Mouse (Mus musculus): ENCODE data around the gene Tmem86b.
"Not testable (repeated sequence)": the region's sequence is repeated elsewhere in the genome, so short reads cannot be mapped to it uniquely, and the experiment has no call there.

Tmem86b gene

DNA sequence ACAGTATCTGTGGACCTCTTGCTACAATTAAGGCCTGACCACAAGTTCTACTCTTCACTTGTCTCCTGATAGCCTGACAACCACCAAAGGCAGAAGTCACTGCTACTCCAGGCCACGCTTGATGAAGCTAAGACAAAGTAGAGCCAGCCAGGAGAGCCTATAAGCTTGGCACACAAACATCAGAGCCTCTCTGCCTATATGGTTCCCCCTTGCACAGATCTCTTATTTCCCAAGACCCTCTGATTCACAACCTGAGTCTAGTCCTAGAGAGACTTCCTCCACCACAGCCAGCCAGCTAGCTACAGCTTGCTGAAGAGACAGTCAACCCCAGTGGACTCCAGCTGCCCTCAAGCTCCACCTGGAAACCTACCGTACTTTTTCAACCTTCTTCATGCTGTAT, 16.8 kb upstream of the Tmem86b start:
- peak; percentile 52 for DNase-seq (ENCODE audit: low read depth)

DNA sequence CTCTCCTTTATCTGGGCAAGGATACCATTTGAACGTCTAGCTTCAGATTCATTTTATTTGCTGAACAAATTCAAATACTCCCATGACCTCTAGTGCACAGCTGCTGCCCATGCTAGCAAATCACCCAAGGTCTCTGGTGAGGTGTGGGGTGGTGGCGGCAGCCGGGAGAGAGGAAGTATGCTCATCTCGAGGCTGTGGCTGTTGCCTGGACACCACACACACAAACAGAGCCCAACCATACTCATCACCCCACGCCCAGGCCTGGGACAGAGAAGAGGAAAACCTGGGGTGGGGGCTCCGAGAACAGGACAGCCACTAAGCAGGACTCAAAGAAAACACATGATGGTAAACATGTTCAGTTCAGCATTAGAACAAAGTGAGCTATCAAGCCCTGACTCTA, 16.1 kb upstream of the Tmem86b start:
- DNase-seq (ENCODE audit: low read depth) = peak; percentile 72

DNA sequence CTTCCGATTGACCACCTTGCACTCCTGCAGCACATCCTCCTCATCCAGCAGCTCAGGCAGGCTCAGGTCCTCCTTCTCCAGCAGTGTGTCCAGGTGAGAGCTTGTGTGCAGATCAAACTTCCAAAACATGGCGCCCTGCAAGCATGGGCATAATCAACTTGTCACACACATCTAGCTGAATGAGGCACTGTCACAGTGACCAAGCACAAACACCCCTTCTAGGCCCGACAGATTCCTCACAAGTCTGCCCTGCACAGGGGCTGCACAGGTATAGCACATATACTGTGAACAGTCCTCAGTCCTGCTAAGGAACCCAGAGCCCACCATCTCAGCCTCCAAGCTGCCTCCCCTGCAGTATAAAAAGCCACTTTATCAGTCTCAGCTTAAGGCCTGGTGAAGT, 15.6 kb upstream of the Tmem86b start:
- no peak for DNase-seq (ENCODE audit: low read depth)

DNA sequence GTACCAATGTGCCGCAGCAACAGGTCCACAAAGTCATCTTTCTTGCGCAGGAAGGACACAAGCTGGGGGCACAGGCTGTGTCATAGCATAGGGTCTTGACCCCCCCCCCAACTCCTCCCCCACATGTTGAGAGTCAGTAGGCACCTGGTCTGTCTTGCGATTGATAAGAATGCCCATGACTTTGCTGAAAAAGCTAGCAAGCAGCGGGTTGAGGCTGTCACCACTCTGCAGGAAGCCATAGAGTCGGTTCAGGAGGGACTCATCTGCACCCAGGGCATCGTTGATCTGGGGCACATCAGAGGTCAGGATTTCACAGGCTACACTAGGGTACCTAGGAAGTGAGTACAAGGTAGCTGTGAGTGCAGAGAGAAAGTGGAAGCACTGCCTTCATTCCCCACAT, 12.0 kb upstream of the Tmem86b start:
- no peak for DNase-seq (ENCODE audit: low read depth)

DNA sequence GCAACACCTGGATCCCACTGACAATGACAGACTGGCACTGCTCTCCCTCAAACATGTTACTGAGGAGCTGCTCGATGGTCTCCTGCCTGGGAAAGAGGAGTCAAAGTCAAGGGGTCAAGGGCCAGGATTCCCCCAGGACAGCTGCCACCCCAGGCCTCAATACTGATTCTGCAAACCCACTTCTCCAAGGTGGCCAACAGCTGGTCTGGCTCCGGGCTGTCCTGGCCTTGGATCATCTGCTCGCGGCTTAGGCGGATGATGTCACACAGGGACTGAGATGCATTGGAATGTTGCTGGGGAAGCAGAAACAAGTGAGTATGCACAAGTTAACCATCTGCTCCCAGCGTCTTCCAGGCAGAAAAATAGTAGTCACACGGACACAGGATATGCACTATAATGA, 10.7 kb upstream of the Tmem86b start:
- no peak for DNase-seq (ENCODE audit: low read depth)

DNA sequence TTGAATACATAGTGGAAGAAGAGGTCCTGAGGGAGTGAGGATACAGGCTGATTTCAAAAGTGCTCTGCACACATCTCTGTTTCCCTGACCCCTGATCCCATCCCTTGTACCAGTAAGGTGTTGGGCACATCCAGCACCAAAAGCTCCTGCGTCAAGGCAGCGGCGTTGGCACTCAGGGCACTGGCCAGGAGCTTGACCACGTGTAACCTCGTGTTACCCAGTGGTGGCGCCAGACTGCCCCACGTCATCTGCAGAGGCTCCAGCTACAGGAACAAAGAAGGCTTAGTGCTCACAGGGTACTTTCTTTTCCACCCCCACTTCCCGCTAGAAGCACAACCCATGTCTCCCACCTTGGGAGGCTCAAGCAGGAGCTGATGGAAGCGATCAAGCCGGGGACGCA, 9.9 kb upstream of the Tmem86b start:
- DNase-seq (ENCODE audit: low read depth) = no peak

DNA sequence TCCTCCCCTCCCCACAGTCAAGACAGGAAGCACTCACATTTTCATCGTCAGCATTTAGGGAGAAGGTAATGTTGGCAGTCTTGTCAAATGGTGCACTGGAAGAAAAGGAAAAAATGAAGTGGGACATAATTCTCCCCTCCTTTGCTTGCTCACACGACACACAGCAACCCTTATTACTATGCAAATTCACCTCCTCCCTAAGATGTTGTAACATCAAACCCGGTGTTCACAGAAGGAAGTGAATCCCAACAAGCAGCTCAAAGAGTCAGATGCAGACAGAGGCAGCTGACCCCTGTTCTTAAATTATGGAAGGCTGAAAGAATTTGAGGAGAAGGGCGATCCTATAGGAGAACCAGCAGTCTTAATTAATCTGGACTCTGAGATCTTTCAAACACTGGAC, 5.0 kb upstream of the Tmem86b start:
- DNase-seq (ENCODE audit: low read depth) = no peak

DNA sequence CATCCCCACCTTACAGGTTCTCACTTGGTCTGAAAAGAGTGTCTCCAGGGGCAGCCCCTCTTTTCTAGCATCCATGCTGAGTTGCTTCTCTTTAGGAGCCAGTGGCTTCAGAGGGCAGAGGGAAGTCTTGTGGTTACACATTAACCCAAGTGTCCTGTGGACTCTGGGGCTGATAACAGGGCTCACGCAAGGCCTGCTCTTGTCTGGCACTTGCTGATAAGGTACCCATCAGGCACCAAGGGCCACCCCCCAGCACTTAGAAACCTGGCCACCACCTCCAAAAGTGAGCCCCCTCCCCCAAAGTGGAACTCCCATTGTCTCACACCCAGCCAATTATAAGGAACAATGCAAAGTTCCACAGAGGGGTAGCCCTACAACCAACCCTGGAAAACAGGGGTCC, 1.0 kb downstream of the Tmem86b start:
- DNase-seq (ENCODE audit: low read depth) = peak; percentile 88

DNA sequence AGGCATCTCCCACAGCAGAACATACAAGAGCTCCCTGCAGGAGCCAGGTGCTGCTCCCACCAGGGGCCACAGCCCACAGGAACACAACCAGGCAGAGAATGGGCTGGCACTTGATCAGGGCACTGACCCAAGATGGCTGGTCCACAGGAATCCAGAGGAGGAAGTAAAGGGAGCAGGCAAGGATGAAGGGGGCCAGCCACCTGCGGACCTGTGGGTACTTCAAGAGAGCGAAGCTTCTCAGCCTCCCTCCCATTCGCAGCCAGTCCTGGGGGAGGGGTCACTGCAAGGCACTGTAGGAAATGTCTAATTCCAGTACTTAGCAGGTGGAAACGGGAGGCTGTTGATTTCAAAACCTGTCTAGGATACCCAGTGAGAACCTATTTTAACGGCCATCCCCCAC, 1.6 kb downstream of the Tmem86b start:
- DNase-seq (ENCODE audit: low read depth) = no peak

DNA sequence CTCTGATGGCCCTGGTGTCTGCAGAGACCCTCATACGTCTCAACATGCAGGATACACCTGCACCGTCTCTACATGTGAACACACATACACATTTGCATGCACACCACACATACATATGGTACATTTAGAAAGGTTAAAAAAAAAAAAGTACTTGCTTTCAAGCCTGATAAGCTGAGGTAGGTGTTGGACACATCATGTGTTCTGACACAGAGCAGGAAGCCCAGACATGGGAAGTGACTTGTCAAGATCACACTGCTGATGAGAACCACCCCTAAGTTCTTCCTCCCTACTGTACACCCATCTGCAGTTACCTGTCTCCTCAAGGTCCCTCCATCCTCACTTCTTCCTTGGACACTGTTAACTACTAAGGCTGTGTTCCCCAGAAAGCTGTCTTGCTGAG, 5.3 kb downstream of the Tmem86b start:
- peak; percentile 34 for DNase-seq (ENCODE audit: low read depth)

DNA sequence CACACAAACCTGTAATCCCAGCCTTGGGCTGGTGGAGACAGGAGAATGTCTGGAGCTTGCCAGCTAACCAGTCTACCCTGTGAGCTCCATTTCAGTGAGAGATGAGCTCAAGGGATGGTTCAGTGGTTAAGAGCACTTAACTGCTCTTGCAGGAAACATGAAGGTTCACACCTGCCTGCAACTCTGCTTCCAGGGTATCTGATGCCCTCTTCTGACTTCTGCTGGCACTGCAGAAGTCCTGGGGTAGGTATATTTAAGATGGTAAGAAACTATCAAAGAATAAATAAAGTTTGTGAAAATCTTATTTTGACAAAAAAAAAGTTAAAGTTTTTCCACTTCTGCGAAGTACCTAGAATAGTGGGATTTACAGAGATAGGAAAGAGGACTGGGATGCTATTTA, 6.9 kb downstream of the Tmem86b start:
- peak; percentile 26 for DNase-seq (ENCODE audit: low read depth)

DNA sequence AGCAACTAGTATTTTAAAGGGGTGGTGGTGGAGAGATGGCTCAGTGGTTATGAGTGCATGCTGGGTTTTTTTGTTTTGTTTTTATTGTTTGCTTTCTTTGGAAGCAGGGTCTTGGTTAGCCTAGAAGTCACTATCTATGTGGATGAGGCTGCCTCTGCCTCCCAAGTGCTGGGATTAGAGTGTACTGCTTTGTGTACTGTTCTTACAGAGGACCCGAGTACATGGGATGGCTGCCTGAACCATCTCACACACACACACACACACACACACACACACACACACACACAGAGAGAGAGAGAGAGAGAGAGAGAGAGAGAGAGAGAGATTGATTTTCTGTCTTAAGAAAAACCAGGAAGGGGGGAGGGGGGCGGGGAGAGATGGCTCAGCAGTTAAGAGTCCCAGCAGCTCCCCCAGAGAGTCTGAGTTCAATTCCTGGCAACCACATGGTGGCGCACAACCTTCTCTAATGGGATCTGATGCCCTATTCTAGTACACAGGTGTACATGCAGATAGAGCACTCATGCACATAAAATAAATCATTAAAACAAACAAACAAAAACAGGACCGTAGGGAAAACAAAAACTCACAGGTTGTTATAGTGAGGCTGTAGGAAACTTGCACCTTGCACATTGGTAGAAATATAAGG, 7.6 kb downstream of the Tmem86b start:
- peak; percentile 71 for DNase-seq (ENCODE audit: low read depth)

DNA sequence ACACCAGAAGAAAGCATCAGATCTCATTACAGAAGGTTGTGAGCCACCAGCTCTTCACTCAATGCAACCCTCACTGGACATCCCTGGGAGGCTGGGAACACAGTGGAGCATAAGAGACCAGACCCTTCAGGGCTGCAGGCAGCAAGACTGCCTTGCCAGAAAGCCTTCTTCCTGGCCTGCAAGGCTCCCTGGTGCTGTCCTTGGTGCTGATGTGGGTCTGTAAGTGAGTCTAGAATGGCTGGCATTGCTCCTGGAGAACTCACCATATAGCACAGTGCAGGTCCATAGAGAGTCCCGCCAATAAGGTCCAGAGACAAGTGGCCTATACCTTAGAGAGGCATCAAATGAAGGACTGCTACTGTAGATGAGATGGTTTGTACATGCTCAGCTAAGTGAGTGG, 11.2 kb downstream of the Tmem86b start:
- DNase-seq (ENCODE audit: low read depth) = peak; percentile 77

DNA sequence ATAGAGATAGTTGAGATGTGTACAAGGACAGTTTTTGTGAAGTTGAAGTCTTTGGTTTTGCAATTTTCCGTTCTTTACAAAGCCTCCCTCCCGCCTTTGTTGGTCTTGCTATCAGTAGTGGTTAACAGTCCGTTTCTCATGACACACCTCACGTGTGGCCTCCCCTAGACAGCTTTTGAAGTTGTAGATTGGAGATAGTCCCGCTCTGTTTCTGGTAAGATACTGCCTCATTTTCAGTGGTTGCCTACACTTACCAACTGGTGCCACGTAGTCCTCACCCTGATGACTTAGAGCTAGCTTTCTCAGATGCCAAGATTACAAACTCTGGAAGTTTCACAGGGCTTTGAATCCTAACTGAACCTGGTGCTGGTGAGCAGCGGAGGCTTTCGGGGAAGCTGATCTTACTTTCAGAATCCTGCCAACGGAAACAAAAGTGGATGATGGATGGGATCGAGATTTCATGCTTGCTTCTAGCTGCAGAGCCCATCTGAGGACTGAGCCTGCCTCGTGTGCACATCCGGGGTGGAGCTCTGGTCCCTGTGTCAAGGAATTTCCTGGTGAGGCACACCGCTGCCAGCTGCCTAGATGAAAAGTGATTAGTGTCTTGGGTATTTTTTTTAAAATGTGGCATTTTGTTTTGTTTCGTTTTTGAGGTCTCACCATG, 17.4 kb downstream of the Tmem86b start:
- DNase-seq (ENCODE audit: low read depth) = peak; percentile 47

DNA sequence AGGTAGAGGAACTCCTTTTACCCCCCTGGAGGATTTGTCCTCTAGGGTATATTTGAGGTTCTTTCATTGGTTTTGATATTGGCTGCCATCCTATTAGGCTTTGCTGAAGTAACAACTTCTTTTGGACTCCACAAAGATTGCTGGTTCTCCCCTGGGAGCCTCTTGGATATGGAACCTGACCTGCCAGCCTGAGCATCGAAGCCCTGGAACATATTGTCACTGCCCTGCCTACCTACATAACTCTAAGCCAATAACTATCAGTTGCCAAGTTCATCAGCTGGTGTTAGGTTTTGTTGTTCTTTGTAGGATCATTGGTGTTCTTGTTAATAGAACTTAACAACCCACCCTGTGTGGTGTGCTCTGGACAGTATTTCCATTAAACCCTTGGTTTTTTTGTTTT, 18.3 kb downstream of the Tmem86b start:
- DNase-seq (ENCODE audit: low read depth) = no peak

DNA sequence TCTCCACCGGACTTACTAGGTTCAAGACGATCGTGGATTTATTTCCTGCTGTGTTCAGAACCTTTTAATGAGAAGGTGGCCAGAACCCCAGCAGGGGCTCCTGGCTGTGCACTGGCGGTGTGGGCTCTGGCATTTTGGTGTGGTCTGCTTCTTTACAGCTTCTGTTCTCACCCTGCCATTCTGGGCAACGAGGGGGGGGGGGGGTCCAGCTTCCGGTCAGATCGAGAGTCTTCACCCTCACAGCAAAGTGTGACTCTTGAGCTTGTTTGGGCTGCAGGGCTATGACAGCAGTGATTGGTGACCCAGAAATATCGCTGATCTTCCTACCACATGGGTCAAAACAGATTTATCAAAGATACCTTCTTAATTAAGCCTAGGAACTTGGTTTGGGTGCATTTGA, 18.8 kb downstream of the Tmem86b start:
- no peak for DNase-seq (ENCODE audit: low read depth)

DNA sequence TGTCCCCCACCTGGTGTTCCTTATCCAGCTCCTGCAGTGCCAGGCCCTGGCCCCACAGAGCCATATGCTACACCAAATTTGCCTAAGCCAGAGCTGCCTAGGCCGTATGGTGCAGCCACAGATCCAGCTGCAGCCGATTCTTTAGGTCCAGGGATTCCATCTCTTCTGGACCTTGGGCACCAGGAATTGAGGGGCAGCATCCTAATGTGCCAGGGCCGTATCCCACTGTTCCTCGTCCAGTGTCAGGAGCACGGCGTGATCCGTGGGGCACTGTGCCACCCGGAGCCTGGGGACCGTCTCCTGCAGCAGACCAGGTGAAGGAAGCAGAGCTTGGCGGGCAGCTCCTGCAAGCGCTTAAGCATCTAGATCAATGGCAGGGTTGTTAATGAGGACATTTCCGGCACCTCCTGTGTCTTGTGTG, 19.3 kb downstream of the Tmem86b start:
- DNase-seq (ENCODE audit: low read depth) = no peak

DNA sequence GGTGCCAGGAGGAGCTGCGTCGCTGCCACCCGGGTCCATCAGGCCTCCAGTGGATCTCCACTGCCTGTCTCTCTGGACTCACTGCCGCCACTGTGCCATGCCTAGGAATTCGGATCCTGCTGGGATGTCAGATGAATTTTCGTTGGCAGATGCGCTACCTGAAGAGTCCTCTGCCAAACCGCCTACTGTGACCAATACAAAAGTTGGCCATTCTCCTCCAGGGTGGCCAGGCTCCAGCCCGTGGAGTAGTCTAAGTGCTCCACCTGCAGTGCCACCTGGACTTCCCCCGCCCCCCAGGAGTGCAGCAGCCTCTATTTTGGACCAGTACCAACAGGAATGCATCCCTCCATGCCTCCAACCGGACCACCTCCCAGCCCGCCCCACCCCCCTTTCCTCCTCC, 19.7 kb downstream of the Tmem86b start:
- no peak for DNase-seq (ENCODE audit: low read depth)

DNA sequence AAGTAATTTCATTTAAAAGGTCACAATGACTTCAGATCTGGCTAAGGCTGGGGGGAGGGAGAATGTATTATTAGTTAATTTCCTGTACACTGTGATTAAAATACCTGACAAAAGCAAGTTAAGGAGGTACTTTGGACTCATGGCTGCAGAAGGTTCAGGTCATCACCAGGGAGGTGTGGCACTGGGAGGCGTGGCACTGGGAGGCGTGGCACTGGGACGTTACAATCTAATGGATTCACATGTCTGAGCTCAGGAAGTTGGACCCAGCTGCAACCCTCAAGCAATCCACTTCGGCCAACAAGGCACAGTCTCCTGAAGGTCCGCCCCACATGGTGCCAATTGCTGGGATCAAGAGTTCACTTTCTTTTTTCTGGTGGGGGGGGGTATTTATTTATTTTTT, 23.2 kb downstream of the Tmem86b start:
- DNase-seq (ENCODE audit: low read depth) = peak; percentile 22

DNA sequence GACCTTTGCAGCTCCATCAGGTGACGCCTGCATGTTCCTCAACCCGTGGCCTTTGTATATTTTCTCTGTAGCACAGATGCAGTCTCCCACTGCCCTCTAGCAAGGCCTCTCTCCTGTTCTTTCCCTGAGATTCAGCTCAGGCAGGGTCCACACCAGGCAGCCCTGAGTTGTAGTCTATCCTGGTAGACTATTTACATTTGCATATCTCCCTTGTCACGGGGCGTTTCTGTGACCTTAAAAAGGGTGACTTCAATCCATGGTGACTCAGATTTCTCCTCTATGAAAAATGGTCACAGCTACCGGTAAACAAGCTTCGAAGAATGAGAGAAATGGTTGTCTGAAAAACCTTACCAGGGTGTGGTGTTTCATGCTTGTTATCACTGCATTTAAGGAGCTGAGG, 27.3 kb downstream of the Tmem86b start, which contains the start of gene Ptprh:
Gene Ptprh, minus strand, starts transcription at position 169 of the 400 bp plus-strand sequence.
- DNase-seq (ENCODE audit: low read depth) = no peak

DNA sequence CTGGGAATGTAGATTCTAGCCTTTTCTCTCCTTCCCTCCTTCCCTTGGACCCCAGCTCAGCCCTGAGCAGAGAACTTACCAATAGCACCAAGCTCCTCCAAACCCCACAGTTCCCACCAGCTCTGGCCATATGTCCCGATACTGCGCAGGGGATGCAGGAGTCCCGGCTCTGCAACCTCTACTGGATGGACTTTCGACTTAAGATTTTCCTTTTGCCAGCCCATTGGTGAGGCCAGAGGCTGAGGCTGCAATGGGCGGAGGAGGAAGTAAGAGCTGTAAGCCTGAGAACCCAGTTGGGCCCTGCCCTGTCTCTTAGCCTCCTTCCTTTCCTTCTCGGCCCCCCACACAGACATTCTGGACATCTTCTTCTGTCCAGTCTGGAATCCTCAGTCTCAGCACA, 28.3 kb downstream of the Tmem86b start:
- no peak for DNase-seq (ENCODE audit: low read depth)

DNA sequence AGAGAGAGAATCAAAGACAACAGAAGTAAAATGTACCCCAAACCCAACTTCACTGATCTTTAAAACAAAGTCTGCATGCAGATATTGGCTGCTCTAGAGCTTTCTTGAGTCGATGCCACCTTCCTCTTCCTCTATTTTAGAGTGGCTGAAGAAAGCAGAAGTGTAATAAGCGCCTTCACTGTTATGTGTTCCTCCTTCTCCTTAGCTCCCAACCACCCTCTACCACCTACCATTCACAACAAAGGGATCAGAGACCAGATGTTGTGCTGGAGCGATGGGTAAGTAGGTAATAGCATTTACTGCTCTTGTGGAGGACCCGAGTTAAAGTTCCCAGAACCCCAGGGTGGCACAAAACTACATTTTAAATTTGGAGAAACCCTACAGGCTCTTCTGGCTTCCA, 34.2 kb downstream of the Tmem86b start:
- not testable (repeated sequence) for DNase-seq (ENCODE audit: low read depth)

DNA sequence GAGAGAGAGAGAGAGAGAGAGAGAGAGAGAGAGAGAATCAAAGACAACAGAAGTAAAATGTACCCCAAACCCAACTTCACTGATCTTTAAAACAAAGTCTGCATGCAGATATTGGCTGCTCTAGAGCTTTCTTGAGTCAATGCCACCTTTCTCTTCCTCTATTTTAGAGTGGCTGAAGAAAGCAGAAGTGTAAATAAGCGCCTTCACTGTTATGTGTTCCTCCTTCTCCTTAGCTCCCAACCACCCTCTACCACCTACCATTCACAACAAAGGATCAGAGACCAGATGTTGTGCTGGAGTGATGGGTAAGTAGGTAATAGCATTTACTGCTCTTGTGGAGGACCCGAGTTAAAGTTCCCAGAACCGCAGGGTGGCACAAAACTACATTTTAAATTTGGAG, 49.7 kb downstream of the Tmem86b start:
- not testable (repeated sequence) for DNase-seq (ENCODE audit: low read depth)
